Mouse (Mus musculus) liver, embryonic 14.5 days (tissue): Measurements from ENCODE around the gene Dab2ip. TPM values are rescaled to one million over a fixed set of nuclear protein-coding genes. Genes with fewer than 3 reads are reported as not detected.

Experiments
- ATAC-seq: fragments of 200-750 bp; cut with Nextera tagmentation; 2 replicates; pipeline ENCODE4 v1.8.0; 2017; ENCODE audit warnings: moderate number of reproducible peaks, mild to moderate bottlenecking, moderate library complexity; ENCODE audit not compliant: insufficient read depth
- DNase-seq, 3 experiments: peaks; one replicate each; pipeline ENCODE4 v3.0.0-alpha.2; 2012 to 2013; ENCODE audit warnings: low read depth in 3 of 3, low spot score in 3 of 3
- H3K27ac ChIP-seq: fragments of 300-500 bp; sonication (generic); 2 replicates; pipeline ENCODE4 v1.5.1; 2014; ENCODE audit warnings: moderate library complexity, mild to moderate bottlenecking, control low read depth, inconsistent platforms
- H3K27me3 ChIP-seq: fragments of 300-500 bp; sonication (generic); 2 replicates; pipeline ENCODE4 v1.6.1; 2014; ENCODE audit warnings: mild to moderate bottlenecking, low read length, moderate library complexity; ENCODE audit not compliant: control insufficient read depth, insufficient read depth
- H3K36me3 ChIP-seq: fragments of 300-500 bp; sonication (generic); replicated peaks from 2 replicates; pipeline ENCODE4 v1.6.1; 2014; ENCODE audit warnings: low read depth; ENCODE audit not compliant: control insufficient read depth, insufficient read depth
- H3K4me1 ChIP-seq, 2 experiments: fragments of 200-500 bp in 1 of 2; fragments of 300-500 bp in 1 of 2; sonication (generic) in 1 of 2; replicated peaks; 2 replicates each; pipeline ENCODE4 v1.6.1; 2012 to 2014; ENCODE audit warnings: antibody characterized with exemption in 1 of 2, inconsistent platforms in 1 of 2, low read length in 1 of 2; ENCODE audit not compliant: control insufficient read depth in 2 of 2, insufficient read depth in 2 of 2
- H3K4me2 ChIP-seq: fragments of 300-500 bp; sonication (generic); 2 replicates; pipeline ENCODE4 v1.6.1; 2014; ENCODE audit warnings: low read depth, mild to moderate bottlenecking, control low read depth, moderate library complexity
- H3K4me3 ChIP-seq, 2 experiments: fragments of 200-500 bp in 1 of 2; fragments of 300-500 bp in 1 of 2; sonication (generic) in 1 of 2; 2 replicates each; pipeline ENCODE4 v1.5.1; 2012 to 2014; ENCODE audit warnings: low read depth in 2 of 2, low read length in 2 of 2, mild to moderate bottlenecking in 2 of 2, control low read depth in 1 of 2, inconsistent platforms in 1 of 2, moderate library complexity in 1 of 2; ENCODE audit not compliant: insufficient read depth in 1 of 2
- H3K9ac ChIP-seq: fragments of 300-500 bp; sonication (generic); replicated peaks from 2 replicates; pipeline ENCODE4 v1.6.1; 2014; ENCODE audit warnings: mild to moderate bottlenecking, control low read depth, moderate library complexity
- H3K9me3 ChIP-seq: fragments of 300-500 bp; sonication (generic); 2 replicates; pipeline ENCODE4 v1.6.1; 2016; ENCODE audit warnings: low read length, mixed read lengths; ENCODE audit not compliant: control insufficient read depth
- CTCF ChIP-seq: IDR thresholded peaks from 2 replicates; pipeline ENCODE4 v1.5.1; 2016; ENCODE audit warnings: antibody characterized with exemption, low read depth, control low read depth
- EP300 ChIP-seq: IDR thresholded peaks from 2 replicates; pipeline ENCODE4 v1.6.1; 2016; ENCODE audit warnings: antibody characterized with exemption, low read depth
- WGBS: fragments of 180-500 bp; shearing (Covaris S2); extraction: QIAGEN DNeasy Blood & Tissue Kit; methylation state at CpG from one replicate; pipeline ENCODE4 v1.1.7; 2014; ENCODE audit not compliant: insufficient replicate concordance; 5-methylcytosine and 5-hydroxymethylcytosine counted together
- polyA plus RNA-seq, 2 experiments: library from polyadenylated mRNA; depleted of rRNA in 1 of 2; stranded (reverse) in 1 of 2; unstranded in 1 of 2; fragments of >200 nt; fragmentation: Nextera tagmentation in 1 of 2; extraction: Ambion mirVana in 1 of 2; gene quantifications; 2 replicates each; pipeline versions ENCODE4 v1.2.1 to v1.2.3; 2012 to 2014

The Dab2ip gene
- polyA plus RNA-seq, 2 experiments = 3.2 to 4.0 TPM

- Histone ChIP-seq H3K9me3 (no peaks in the 10 kb centered on the region), H3K4me2 (peak overlapping the region; percentile 55), H3K4me3 (peak overlapping the region; percentile 36 to 57), H3K9ac (peak overlapping the region; percentile 16; the same call in 1 of the 2 replicates), H3K27me3 (peaks cover 36% of the 10 kb centered on the region), H3K27ac (no peak overlapping the region), H3K4me1 (no peaks in the 10 kb centered on the region), H3K36me3 (no peaks in the 10 kb centered on the region)
- DNase-seq (no peak), ATAC-seq (0 out of 2 replicates have a peak, but pooled peaks have one; percentile 15)
- no peak for TF ChIP-seq CTCF
- TF ChIP-seq EP300 = no peak
- WGBS = 8% methylated on average over 24 of the region's 24 CpGs
Measured at GRCm38 (mm10) chr2:35662001-35662491, 104.0 kb downstream of the Dab2ip start.

- H3K9ac ChIP-seq = no peak overlapping the region
- H3K36me3 ChIP-seq = no peaks in the 10 kb centered on the region
- peak overlapping the region; percentile 11; the same call in 1 of the 2 replicates for H3K4me2 ChIP-seq
- H3K27ac ChIP-seq = no peak overlapping the region
- DNase-seq = no peak
- no peak for TF ChIP-seq CTCF
- no peak for TF ChIP-seq EP300
- no peaks in the 10 kb centered on the region for H3K4me1 ChIP-seq
- H3K27me3 ChIP-seq = peaks cover 36% of the 10 kb centered on the region
- 35% methylated on average over 26 of the region's 26 CpGs for WGBS
- H3K9me3 ChIP-seq = no peaks in the 10 kb centered on the region
- H3K4me3 ChIP-seq = no peak overlapping the region
- no peak for ATAC-seq
Measured at GRCm38 (mm10) chr2:35662738-35663550, 104.9 kb downstream of the Dab2ip start.

- ATAC-seq (no peak), DNase-seq (no peak)
- WGBS = 71% methylated on average over 8 of the region's 8 CpGs
- Histone ChIP-seq H3K4me3 (no peak overlapping the region), H3K27me3 (peaks cover 10% of the 10 kb centered on the region), H3K4me2 (no peak overlapping the region), H3K4me1 (no peaks in the 10 kb centered on the region), H3K27ac (no peak overlapping the region), H3K9ac (no peak overlapping the region), H3K36me3 (no peaks in the 10 kb centered on the region), H3K9me3 (no peaks in the 10 kb centered on the region)
- TF ChIP-seq CTCF (no peak), EP300 (no peak)
Measured at GRCm38 (mm10) chr2:35667746-35668145, 109.7 kb downstream of the Dab2ip start.

- Histone ChIP-seq H3K27me3 (no peaks in the 10 kb centered on the region), H3K36me3 (no peaks in the 10 kb centered on the region), H3K4me1 (no peaks in the 10 kb centered on the region), H3K4me3 (no peak overlapping the region), H3K9me3 (no peaks in the 10 kb centered on the region), H3K4me2 (no peak overlapping the region), H3K9ac (no peak overlapping the region), H3K27ac (no peak overlapping the region)
- TF ChIP-seq EP300 (no peak), CTCF (no peak)
- no peak for DNase-seq
- WGBS = 60% methylated on average over 4 of the region's 4 CpGs
- no peak for ATAC-seq
Measured at GRCm38 (mm10) chr2:35669217-35669616, 111.2 kb downstream of the Dab2ip start.

- no peak for ATAC-seq
- TF ChIP-seq EP300 = no peak
- TF ChIP-seq CTCF = no peak
- no peaks in the 10 kb centered on the region for H3K4me1 ChIP-seq
- H3K9ac ChIP-seq = no peak overlapping the region
- H3K4me2 ChIP-seq = no peak overlapping the region
- H3K36me3 ChIP-seq = no peaks in the 10 kb centered on the region
- no peak overlapping the region for H3K4me3 ChIP-seq
- no peaks in the 10 kb centered on the region for H3K27me3 ChIP-seq
- no peak overlapping the region for H3K27ac ChIP-seq
- no peaks in the 10 kb centered on the region for H3K9me3 ChIP-seq
- DNase-seq = no peak
- 50% methylated on average over 4 of the region's 4 CpGs for WGBS
Measured at GRCm38 (mm10) chr2:35669748-35670147, 111.7 kb downstream of the Dab2ip start.
